Mouse (Mus musculus): ENCODE results near the gene Scly.

GRCm38 (mm10) chr1:91276581-91276980, 21.6 kb upstream of the Scly start:
- TF ChIP-seq MAFK (IDR thresholded peaks at IDR 0.05; ENCODE audit: insufficient read depth, low read depth, low read length) = no peak
- TF ChIP-seq CHD2 (IDR thresholded peaks at IDR 0.05; ENCODE audit: low read depth, low read length) = no peak
- no peak for TF ChIP-seq ZNF384 (IDR thresholded peaks at IDR 0.05; ENCODE audit: low read depth, low read length)
- no peak for TF ChIP-seq HCFC1 (IDR thresholded peaks at IDR 0.05; ENCODE audit: borderline replicate concordance, insufficient read depth, low read length)
